Mouse (Mus musculus): Measurements from ENCODE around the gene Gcsh. TPM values are rescaled to one million over a fixed set of nuclear protein-coding genes. Genes with fewer than 3 reads are reported as not detected.
A peak's percentile ranks its signal among the peaks of the same experiment; 100 is the strongest.

The Gcsh gene
- polyA plus RNA-seq, 1 experiment from 2014 or later, result 111 TPM

DNA sequence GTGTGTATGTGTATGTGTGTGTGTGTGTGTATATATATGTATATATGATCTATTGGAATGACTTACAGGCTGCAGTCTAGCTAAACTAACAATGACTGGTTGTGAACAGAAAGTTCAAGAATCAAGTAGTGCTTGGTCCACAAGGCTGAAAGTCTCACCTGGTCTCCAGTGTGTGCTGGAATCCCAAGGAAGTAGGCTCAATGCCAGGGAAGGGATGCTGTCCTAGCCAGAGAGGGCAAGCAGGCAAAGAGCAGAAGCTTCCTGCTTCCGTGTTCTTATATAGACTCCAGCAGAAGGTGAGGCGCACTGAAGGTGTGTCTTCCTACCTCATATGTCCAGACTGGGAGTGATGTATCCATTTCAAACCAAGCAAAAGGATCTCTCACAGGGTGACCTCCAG is 41.6 kb downstream of the Gcsh start:
- no peak overlapping the region for H3K9ac ChIP-seq (replicated peaks; ENCODE audit: low read depth, low read length)
- WGBS, result 98% methylated on average over 2 of the region's 2 CpGs
- no peaks in the 10 kb centered on the region for H3K9me3 ChIP-seq (ENCODE audit: control insufficient read depth, low read length)
- H3K4me3 ChIP-seq (ENCODE audit: low read depth, low read length), result no peak overlapping the region
- no peaks in the 10 kb centered on the region for H3K4me1 ChIP-seq (ENCODE audit: control insufficient read depth, insufficient read depth, low read length)
- no peak for ATAC-seq (ENCODE audit: low read depth)
- no peaks in the 10 kb centered on the region for H3K27me3 ChIP-seq (ENCODE audit: control insufficient read depth, insufficient read depth, low read length)
- H3K4me2 ChIP-seq (ENCODE audit: low read depth, low read length), result no peak overlapping the region
- H3K27ac ChIP-seq (ENCODE audit: low read depth, low read length), result no peak overlapping the region
- peaks cover 32% of the 10 kb centered on the region for H3K36me3 ChIP-seq (ENCODE audit: control insufficient read depth, insufficient read depth, low read length)

DNA sequence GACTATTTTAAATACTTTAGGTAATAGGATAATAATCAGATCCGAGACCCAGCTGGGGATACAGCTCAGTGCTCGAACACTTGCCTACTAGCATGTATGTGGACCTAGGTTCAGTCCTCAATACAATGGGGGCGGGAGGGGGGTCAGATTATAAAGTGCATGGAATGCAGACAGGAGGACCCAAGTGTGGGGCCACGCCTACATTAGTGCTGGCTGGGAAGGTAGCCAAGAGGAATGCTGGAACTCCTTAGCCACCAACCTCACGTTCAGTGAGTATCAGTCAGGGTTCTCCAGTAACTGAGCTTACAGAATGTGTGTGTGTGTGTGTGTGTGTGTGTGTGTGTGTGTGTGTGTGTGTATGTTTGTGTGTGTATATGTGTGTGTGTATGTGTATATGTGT is 42.0 kb downstream of the Gcsh start:
- WGBS, result 79% methylated on average over 5 of the region's 5 CpGs
- no peak overlapping the region for H3K4me3 ChIP-seq (ENCODE audit: low read depth, low read length)
- H3K27ac ChIP-seq (ENCODE audit: low read depth, low read length), result no peak overlapping the region
- no peaks in the 10 kb centered on the region for H3K27me3 ChIP-seq (ENCODE audit: control insufficient read depth, insufficient read depth, low read length)
- H3K4me2 ChIP-seq (ENCODE audit: low read depth, low read length), result no peak overlapping the region
- H3K9ac ChIP-seq (replicated peaks; ENCODE audit: low read depth, low read length), result no peak overlapping the region
- H3K36me3 ChIP-seq (ENCODE audit: control insufficient read depth, insufficient read depth, low read length), result peaks cover 28% of the 10 kb centered on the region
- no peaks in the 10 kb centered on the region for H3K9me3 ChIP-seq (ENCODE audit: control insufficient read depth, low read length)
- H3K4me1 ChIP-seq (ENCODE audit: control insufficient read depth, insufficient read depth, low read length), result no peaks in the 10 kb centered on the region
- no peak for ATAC-seq (ENCODE audit: low read depth)

DNA sequence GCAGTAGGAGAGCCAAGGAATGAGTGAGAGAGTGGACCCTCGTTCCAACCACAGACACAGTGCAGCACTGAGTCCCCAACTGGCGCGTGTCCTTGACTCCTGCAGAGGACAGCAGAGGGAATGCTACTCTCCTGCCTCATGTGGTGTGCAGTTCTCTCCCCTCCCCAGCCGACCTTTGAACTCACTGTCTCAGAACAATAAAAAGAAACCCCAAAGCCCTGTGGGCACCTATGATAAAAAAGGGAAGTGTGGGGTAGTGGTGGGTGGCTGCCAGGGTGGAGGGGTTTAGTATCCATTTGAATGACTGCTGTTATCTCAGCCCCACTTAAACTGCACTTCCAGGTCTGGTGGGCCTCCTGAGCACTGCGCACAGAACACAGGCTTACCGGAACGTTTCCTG is 45.7 kb downstream of the Gcsh start:
- Histone ChIP-seq H3K4me1 (ENCODE audit: control insufficient read depth, insufficient read depth, low read length) (peaks cover 12% of the 10 kb centered on the region), H3K4me2 (ENCODE audit: low read depth, low read length) (no peak overlapping the region), H3K36me3 (ENCODE audit: control insufficient read depth, insufficient read depth, low read length) (no peaks in the 10 kb centered on the region), H3K27ac (ENCODE audit: low read depth, low read length) (no peak overlapping the region), H3K4me3 (ENCODE audit: low read depth, low read length) (no peak overlapping the region), H3K27me3 (ENCODE audit: control insufficient read depth, insufficient read depth, low read length) (no peaks in the 10 kb centered on the region), H3K9me3 (ENCODE audit: control insufficient read depth, low read length) (no peaks in the 10 kb centered on the region), H3K9ac (replicated peaks; ENCODE audit: low read depth, low read length) (no peak overlapping the region)
- 88% methylated on average over 7 of the region's 7 CpGs for WGBS
- ATAC-seq (ENCODE audit: low read depth), result no peak

DNA sequence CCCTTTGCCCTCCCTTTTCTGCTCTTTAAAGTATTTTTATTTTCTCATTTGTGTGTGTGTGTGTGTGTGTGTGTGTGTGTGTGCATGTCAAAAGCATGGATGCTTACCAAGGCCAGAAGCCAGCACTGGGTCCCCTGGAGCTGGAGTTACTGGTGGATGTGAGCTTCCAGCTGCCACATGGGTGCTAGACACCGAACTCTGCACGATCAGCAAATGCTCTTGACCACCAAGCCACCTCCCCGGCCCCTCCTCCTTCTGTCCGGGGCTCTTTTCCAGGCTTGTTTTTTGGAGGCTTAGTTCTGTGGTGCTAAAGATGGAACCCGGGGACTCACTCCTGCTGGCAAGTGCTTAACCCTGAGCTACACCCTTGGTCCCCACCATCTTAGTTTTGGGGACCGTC is 46.5 kb downstream of the Gcsh start:
- no peaks in the 10 kb centered on the region for H3K27me3 ChIP-seq (ENCODE audit: control insufficient read depth, insufficient read depth, low read length)
- no peak overlapping the region for H3K4me2 ChIP-seq (ENCODE audit: low read depth, low read length)
- H3K36me3 ChIP-seq (ENCODE audit: control insufficient read depth, insufficient read depth, low read length), result no peaks in the 10 kb centered on the region
- H3K4me1 ChIP-seq (ENCODE audit: control insufficient read depth, insufficient read depth, low read length), result peaks cover 12% of the 10 kb centered on the region
- H3K4me3 ChIP-seq (ENCODE audit: low read depth, low read length), result no peak overlapping the region
- H3K9me3 ChIP-seq (ENCODE audit: control insufficient read depth, low read length), result no peaks in the 10 kb centered on the region
- 92% methylated on average over 6 of the region's 6 CpGs for WGBS
- ATAC-seq (ENCODE audit: low read depth), result no peak
- H3K27ac ChIP-seq (ENCODE audit: low read depth, low read length), result no peak overlapping the region
- H3K9ac ChIP-seq (replicated peaks; ENCODE audit: low read depth, low read length), result no peak overlapping the region

DNA sequence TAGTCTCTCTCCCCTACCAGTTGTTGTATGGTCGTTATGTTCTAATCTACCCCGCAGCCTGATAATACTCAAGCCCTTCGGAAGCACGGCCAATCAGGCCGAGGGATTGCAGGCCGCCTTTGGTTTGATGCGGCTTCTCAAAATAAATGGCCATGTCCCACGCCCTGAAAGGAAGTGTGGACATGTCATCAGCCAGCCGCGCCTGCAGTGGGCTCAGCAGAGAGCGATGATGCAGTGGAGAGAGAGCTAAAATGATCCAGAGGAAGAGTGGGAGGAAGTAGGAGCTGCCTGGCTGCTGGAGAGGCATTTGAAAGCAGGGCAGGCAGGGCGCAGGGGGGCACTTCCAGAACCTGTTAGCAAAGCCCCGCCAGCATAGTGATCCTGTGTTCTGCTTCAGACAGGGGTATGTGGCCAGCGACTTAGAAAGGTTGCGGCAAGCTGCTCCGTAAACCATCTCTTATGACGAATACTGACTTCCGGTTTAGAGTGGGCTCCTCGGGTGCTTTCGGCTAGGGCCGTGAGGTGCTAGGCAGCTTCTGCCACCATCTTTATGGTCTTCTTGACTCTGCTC is 47.0 kb downstream of the Gcsh start:
- 89% methylated on average over 21 of the region's 21 CpGs for WGBS
- H3K9ac ChIP-seq (replicated peaks; ENCODE audit: low read depth, low read length), result no peak overlapping the region

DNA sequence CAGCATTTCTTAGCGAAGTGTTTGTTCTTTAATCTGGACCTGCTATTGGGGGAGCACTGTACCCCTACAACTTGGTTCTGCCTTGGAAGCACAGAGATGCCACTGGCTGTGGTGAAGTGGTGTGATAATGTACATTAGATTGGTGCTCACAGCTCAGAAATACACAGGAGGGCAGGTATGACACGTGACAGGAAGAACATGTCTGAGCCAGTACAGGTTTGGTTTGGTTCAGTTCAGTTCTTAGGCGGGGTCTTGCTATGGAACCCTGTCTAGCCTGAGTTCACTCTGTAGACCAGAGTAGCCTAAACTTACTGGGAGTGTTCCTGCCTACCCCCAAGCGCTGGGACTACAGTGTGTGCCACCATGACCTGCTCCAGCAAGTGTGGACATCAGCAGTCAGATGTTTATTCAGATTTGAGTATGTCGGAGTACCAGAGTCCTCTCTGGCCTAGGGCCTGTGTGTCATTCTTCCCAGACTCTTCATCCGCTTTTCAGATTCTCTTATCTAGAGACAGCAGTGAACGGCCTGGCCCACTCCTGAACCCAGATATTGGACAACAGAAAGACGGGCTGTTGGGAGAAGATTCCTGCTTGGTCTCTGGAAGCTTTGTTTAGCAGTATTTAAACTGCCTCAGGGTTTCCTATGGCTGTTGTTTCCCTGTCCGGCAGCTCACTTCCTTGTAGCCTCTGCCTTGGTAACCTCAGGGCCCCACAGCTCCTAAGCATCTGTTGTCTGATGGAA is 48.0 kb downstream of the Gcsh start:
- Histone ChIP-seq H3K27me3 (ENCODE audit: control insufficient read depth, insufficient read depth, low read length) (no peaks in the 10 kb centered on the region), H3K4me2 (ENCODE audit: low read depth, low read length) (no peak overlapping the region), H3K4me3 (ENCODE audit: low read depth, low read length) (no peak overlapping the region), H3K27ac (ENCODE audit: low read depth, low read length) (no peak overlapping the region), H3K4me1 (ENCODE audit: control insufficient read depth, insufficient read depth, low read length) (peaks cover 12% of the 10 kb centered on the region), H3K9me3 (ENCODE audit: control insufficient read depth, low read length) (no peaks in the 10 kb centered on the region), H3K9ac (replicated peaks; ENCODE audit: low read depth, low read length) (no peak overlapping the region), H3K36me3 (ENCODE audit: control insufficient read depth, insufficient read depth, low read length) (no peaks in the 10 kb centered on the region)
- ATAC-seq (ENCODE audit: low read depth), result no peak
- WGBS, result 95% methylated on average over 9 of the region's 9 CpGs

More for the DNA sequence above, 47.0 kb downstream of the Gcsh start:
- no peak for ATAC-seq (ENCODE audit: low read depth)
- H3K9me3 ChIP-seq (ENCODE audit: control insufficient read depth, low read length), result no peaks in the 10 kb centered on the region
- H3K27me3 ChIP-seq (ENCODE audit: control insufficient read depth, insufficient read depth, low read length), result no peaks in the 10 kb centered on the region
- no peak overlapping the region for H3K4me3 ChIP-seq (ENCODE audit: low read depth, low read length)
- no peak overlapping the region for H3K27ac ChIP-seq (ENCODE audit: low read depth, low read length)
- no peak overlapping the region for H3K4me2 ChIP-seq (ENCODE audit: low read depth, low read length)
- H3K36me3 ChIP-seq (ENCODE audit: control insufficient read depth, insufficient read depth, low read length), result no peaks in the 10 kb centered on the region
- peaks cover 12% of the 10 kb centered on the region for H3K4me1 ChIP-seq (ENCODE audit: control insufficient read depth, insufficient read depth, low read length)

DNA sequence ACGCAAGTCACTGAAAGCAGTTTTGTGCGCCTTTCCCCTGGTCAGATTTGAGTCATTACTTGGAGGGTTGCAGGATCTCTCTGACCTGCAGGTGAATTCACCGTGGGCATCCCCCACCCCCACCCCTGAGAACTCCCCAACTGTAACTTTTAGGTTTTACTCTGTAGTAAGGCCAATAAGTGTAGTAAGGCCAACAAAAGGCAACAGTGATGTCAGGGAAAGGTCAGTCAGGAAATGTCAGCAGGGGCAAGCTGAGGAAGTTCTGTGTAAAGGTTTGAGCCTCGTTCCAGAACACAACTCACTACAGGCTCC is 49.0 kb downstream of the Gcsh start:
- no peaks in the 10 kb centered on the region for H3K36me3 ChIP-seq (ENCODE audit: control insufficient read depth, insufficient read depth, low read length)
- 15% methylated on average over 4 of the region's 4 CpGs for WGBS

DNA sequence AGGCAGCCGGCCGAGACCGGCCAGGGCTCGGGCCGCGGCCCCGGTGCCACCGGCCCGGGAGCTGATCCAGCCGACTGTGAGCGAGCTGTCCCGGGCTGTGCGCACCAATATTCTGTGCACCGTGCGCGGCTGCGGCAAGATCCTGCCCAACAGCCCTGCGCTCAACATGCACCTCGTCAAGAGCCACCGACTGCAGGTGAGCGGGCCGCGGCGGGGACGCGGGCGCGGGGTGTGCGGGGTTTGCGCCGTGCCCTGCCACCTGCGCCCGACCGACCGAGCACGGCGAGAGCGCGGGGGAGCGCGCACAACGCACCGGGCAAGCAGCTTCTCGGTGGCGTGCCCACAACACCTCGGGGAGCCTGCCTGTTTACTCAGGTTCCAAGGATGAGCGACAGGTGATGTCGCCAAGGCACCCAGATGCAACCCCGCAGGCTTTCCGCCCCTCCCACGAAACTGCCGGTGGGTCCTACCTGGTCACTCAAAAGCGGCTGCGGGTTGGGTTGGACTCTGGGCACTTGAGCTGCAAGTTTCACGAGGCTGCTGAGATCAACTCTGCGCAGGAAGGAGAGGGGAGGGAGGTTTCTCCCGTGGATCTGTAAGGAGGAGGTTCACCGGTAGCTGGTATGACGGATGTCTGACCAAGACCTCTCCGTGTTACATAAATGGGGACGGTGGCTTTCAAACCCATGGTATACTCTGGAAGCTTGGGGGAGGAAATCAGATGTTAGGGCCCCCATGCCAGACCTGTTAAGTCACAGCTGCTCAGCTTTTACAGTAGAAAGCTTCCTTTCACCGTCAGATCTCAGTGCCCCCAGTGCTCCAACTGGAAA is 49.6 kb downstream of the Gcsh start:
- H3K27me3 ChIP-seq (ENCODE audit: control insufficient read depth, insufficient read depth, low read length), result no peaks in the 10 kb centered on the region
- peak overlapping the region; percentile 98 for H3K4me3 ChIP-seq (ENCODE audit: low read depth, low read length)
- peak overlapping the region; percentile 77 for H3K9ac ChIP-seq (replicated peaks; ENCODE audit: low read depth, low read length)
- under 1% methylated on average over 53 of the region's 62 CpGs for WGBS
- H3K36me3 ChIP-seq (ENCODE audit: control insufficient read depth, insufficient read depth, low read length), result no peaks in the 10 kb centered on the region
- H3K4me2 ChIP-seq (ENCODE audit: low read depth, low read length), result peak overlapping the region; percentile 88
- peaks cover 12% of the 10 kb centered on the region for H3K4me1 ChIP-seq (ENCODE audit: control insufficient read depth, insufficient read depth, low read length)
- H3K9me3 ChIP-seq (ENCODE audit: control insufficient read depth, low read length), result no peaks in the 10 kb centered on the region
- peak overlapping the region; percentile 57 for H3K27ac ChIP-seq (ENCODE audit: low read depth, low read length)
- peak; percentile 79 for ATAC-seq (ENCODE audit: low read depth)

More for the DNA sequence above, 49.0 kb downstream of the Gcsh start:
- Histone ChIP-seq H3K4me2 (ENCODE audit: low read depth, low read length) (peak overlapping the region; percentile 88), H3K4me3 (ENCODE audit: low read depth, low read length) (peak overlapping the region; percentile 98), H3K9me3 (ENCODE audit: control insufficient read depth, low read length) (no peaks in the 10 kb centered on the region), H3K9ac (replicated peaks; ENCODE audit: low read depth, low read length) (peak overlapping the region; percentile 77), H3K27ac (ENCODE audit: low read depth, low read length) (no peak overlapping the region), H3K4me1 (ENCODE audit: control insufficient read depth, insufficient read depth, low read length) (peaks cover 12% of the 10 kb centered on the region), H3K27me3 (ENCODE audit: control insufficient read depth, insufficient read depth, low read length) (no peaks in the 10 kb centered on the region)
- ATAC-seq (ENCODE audit: low read depth), result no peak

DNA sequence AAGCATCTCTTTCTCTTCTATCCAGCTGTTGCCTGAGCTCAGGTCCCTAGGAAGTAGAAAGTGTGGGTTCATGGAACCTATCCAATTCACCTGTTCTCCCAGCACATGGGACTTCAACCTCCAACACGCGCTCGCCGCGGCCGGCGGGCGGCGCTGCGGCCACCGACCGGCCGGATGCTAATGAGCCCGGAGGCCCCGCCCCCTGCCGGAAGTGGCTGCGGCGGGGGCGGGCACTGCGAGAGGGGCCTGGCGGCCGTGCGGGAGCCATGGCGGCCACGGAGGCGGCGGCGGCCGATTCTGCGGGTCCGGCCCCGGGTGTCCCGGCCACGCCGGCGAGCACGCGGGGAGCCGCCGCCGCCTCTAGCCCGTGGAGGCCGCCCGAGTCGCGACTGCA is 50.2 kb downstream of the Gcsh start, which contains the start of gene Atmin:
Gene Atmin, plus strand, starts transcription at position 233 of the 394 bp plus-strand sequence.
- Histone ChIP-seq H3K27me3 (ENCODE audit: control insufficient read depth, insufficient read depth, low read length) (no peaks in the 10 kb centered on the region), H3K4me1 (ENCODE audit: control insufficient read depth, insufficient read depth, low read length) (peaks cover 12% of the 10 kb centered on the region), H3K4me2 (ENCODE audit: low read depth, low read length) (peak within 1 kb of the TSS; percentile 88), H3K36me3 (ENCODE audit: control insufficient read depth, insufficient read depth, low read length) (no peaks in the 10 kb centered on the region), H3K4me3 (ENCODE audit: low read depth, low read length) (peak within 1 kb of the TSS; percentile 98), H3K9me3 (ENCODE audit: control insufficient read depth, low read length) (no peaks in the 10 kb centered on the region), H3K9ac (replicated peaks; ENCODE audit: low read depth, low read length) (peak within 1 kb of the TSS; percentile 77), H3K27ac (ENCODE audit: low read depth, low read length) (peak within 1 kb of the TSS; percentile 57)
- peak; percentile 89 for ATAC-seq (ENCODE audit: low read depth)
- WGBS, result under 1% methylated on average over 40 of the region's 46 CpGs

Data from neural tube, embryonic 14.5 days (tissue).